Mouse (Mus musculus) lung, embryonic 15.5 days (tissue): ENCODE data around the gene Itga2. TPM values are rescaled to one million over a fixed set of nuclear protein-coding genes. Genes with fewer than 3 reads are reported as not detected.
A peak's percentile ranks its signal among the peaks of the same experiment; 100 is the strongest.

ENCODE experiments used
- ATAC-seq: fragments of 200-750 bp; cut with Nextera tagmentation; 2 replicates; pipeline ENCODE4 v1.8.0; 2017; ENCODE audit warnings: moderate number of reproducible peaks, borderline replicate concordance; ENCODE audit not compliant: low FRiP score, low TSS enrichment; ENCODE audit errors: extremely low read depth
- H3K27ac ChIP-seq: fragments of 300-500 bp; sonication (generic); 2 replicates; pipeline ENCODE4 v1.5.1; 2015; ENCODE audit warnings: moderate library complexity, mild to moderate bottlenecking, inconsistent platforms
- H3K27me3 ChIP-seq: fragments of 300-500 bp; sonication (generic); 2 replicates; pipeline ENCODE4 v1.6.1; 2015; ENCODE audit warnings: inconsistent platforms
- H3K36me3 ChIP-seq: fragments of 300-500 bp; sonication (generic); 2 replicates; pipeline ENCODE4 v1.6.1; 2015; ENCODE audit warnings: inconsistent platforms
- H3K4me1 ChIP-seq: fragments of 300-500 bp; sonication (generic); 2 replicates; pipeline ENCODE4 v1.6.1; 2015; ENCODE audit warnings: inconsistent platforms
- H3K4me2 ChIP-seq: fragments of 300-500 bp; sonication (generic); 2 replicates; pipeline ENCODE4 v1.6.1; 2015; ENCODE audit warnings: inconsistent platforms, mild to moderate bottlenecking, moderate library complexity
- H3K4me3 ChIP-seq: fragments of 300-500 bp; sonication (generic); 2 replicates; pipeline ENCODE4 v1.5.1; 2015; ENCODE audit warnings: mild to moderate bottlenecking, inconsistent platforms
- H3K9ac ChIP-seq: fragments of 300-500 bp; sonication (generic); 2 replicates; pipeline ENCODE4 v1.6.1; 2015; ENCODE audit warnings: inconsistent platforms
- H3K9me3 ChIP-seq: fragments of 300-500 bp; sonication (generic); 2 replicates; pipeline ENCODE4 v1.6.1; 2016; ENCODE audit warnings: inconsistent platforms
- WGBS: fragments of 180-500 bp; shearing (Covaris S2); methylation state at CpG from one replicate; pipeline ENCODE4 v1.1.7; 2015; 5-methylcytosine and 5-hydroxymethylcytosine counted together
- polyA plus RNA-seq: library from polyadenylated mRNA; unstranded; fragments of >200 nt; fragmentation: Nextera tagmentation; extraction: Ambion mirVana; gene quantifications from 2 replicates; pipeline ENCODE4 v1.2.1, GENCODE M21; 2015

Itga2 gene
- polyA plus RNA-seq, 1 experiment from 2014 or later, result 9.8 TPM

DNA sequence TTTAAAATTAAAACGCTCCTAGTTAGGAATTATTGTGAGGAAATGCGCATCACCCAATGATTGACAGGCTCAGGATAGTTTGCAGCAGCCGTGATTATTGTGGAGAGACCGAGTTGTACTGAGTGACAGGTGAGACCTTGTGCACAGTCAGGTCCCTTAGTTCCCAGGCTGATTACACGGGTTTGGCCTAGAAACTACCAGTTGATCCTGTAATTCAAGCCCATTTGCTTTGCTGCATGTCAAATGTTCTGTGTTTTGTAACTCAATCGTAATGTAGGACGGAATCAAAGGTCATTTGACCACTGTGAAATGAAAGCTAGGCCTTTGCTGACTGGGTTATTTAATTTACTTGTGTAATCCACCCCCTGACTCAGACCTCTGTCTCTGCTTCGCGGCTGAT is 113.4 kb downstream of the Itga2 start:
- Histone ChIP-seq H3K36me3 (0 out of 2 replicates have a peak, but pooled peaks cover 3% of the 10 kb centered on the region), H3K9ac (peak overlapping the region; percentile 57), H3K27ac (no peak overlapping the region), H3K9me3 (no peaks in the 10 kb centered on the region), H3K27me3 (no peaks in the 10 kb centered on the region), H3K4me1 (peaks cover 8% of the 10 kb centered on the region; the same call in 1 of the 2 replicates), H3K4me3 (peak overlapping the region; percentile 77), H3K4me2 (peak overlapping the region; percentile 66)
- WGBS, result 21% methylated on average over 9 of the region's 9 CpGs
- ATAC-seq, result peak; percentile 55; the same call in 1 of the 2 replicates

DNA sequence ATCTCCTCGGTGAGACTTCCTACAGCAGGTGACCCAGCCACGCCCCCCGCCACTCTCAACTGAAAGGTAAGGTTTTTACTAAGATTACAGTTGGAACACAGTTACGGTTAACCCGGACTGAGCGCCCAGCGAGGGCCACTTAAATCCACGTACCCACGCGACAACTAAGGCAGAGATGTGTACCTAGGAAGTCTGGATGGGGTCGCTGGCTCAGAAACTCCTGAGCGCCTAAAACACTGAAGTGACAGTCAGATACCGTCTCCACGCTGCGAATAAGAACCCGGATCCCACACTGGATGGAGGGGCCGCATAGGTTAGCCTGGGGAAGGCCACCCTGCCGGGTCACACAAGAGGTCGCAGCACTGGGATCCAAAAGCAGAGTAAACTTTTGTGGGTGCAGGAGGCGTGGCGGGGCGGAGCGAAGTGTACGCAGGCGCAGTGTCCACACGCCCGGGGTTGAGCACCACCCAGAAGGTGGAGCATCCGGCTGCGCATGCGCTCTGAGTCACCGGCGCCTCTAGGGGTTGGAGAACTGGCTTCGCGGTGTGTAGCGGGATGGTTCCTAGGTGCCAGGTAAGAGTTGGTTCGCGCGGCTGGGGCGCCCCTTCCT is 114.0 kb downstream of the Itga2 start, which contains the start of gene Mocs2:
Gene Mocs2 (plus strand): TSS at position 486 of the 610 bp plus-strand sequence.
- WGBS, result 1% methylated on average over 39 of the region's 39 CpGs

DNA sequence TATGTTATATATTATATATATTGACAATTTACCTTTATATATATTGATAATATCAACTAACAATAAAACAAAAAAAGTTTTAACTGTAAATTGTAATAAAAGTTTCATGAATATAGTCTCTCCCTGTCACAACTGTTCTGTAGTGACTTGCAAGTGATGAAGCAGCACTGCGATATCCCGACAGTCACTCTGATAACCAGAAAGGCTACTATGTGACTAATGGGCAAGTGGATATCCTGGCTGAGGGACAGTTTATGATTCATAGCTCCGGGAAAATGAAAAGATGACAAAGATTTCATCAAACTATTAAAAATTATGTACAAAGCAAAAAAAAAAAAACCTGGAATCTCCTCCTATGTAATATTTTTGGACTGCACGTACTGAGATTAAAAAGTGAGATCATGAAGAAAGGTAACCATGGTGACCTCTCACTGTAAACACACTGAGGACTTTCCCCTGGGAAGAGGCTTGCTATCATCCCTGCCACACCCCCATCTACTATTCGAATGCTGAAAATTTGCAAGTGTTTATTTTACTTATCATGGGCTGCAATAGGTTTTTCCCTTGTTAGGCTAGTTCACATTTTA is 122.2 kb downstream of the Itga2 start:
- H3K36me3 ChIP-seq, result no peaks in the 10 kb centered on the region
- no peak overlapping the region for H3K9ac ChIP-seq
- H3K4me1 ChIP-seq, result no peaks in the 10 kb centered on the region
- no peak overlapping the region for H3K4me3 ChIP-seq
- WGBS, result 41% methylated on average over 5 of the region's 5 CpGs
- H3K9me3 ChIP-seq, result no peaks in the 10 kb centered on the region
- H3K4me2 ChIP-seq, result no peak overlapping the region
- ATAC-seq, result no peak
- no peaks in the 10 kb centered on the region for H3K27me3 ChIP-seq
- no peak overlapping the region for H3K27ac ChIP-seq

More for the DNA sequence above, 114.0 kb downstream of the Itga2 start, which contains the start of gene Mocs2:
- H3K9me3 ChIP-seq, result no peaks in the 10 kb centered on the region
- ATAC-seq, result peak; percentile 99
- no peak within 1 kb of the TSS for H3K27ac ChIP-seq
- 0 out of 2 replicates have a peak, but pooled peaks cover under 1% of the 10 kb centered on the region for H3K36me3 ChIP-seq
- H3K4me3 ChIP-seq, result peak within 1 kb of the TSS; percentile 77
- peak within 1 kb of the TSS; percentile 66 for H3K4me2 ChIP-seq
- H3K27me3 ChIP-seq, result no peaks in the 10 kb centered on the region
- H3K9ac ChIP-seq, result peak within 1 kb of the TSS; percentile 57
- peaks cover 8% of the 10 kb centered on the region; the same call in 1 of the 2 replicates for H3K4me1 ChIP-seq

GRCm38 (mm10) chr13:114802971-114803370 is 128.9 kb downstream of the Itga2 start:
- ATAC-seq, result no peak
- no peaks in the 10 kb centered on the region for H3K36me3 ChIP-seq
- 66% methylated on average over 2 of the region's 2 CpGs for WGBS

GRCm38 (mm10) chr13:114801857-114802256 is 130.0 kb downstream of the Itga2 start:
- Histone ChIP-seq H3K27me3 (no peaks in the 10 kb centered on the region), H3K4me1 (no peaks in the 10 kb centered on the region), H3K27ac (no peak overlapping the region), H3K36me3 (no peaks in the 10 kb centered on the region), H3K4me3 (no peak overlapping the region), H3K9ac (no peak overlapping the region), H3K4me2 (no peak overlapping the region), H3K9me3 (no peaks in the 10 kb centered on the region)
- 83% methylated on average over 3 of the region's 3 CpGs for WGBS
- ATAC-seq, result no peak

More at GRCm38 (mm10) chr13:114802971-114803370, 128.9 kb downstream of the Itga2 start:
- Histone ChIP-seq H3K4me1 (no peaks in the 10 kb centered on the region), H3K27me3 (no peaks in the 10 kb centered on the region), H3K27ac (no peak overlapping the region), H3K9ac (no peak overlapping the region), H3K4me3 (no peak overlapping the region), H3K4me2 (no peak overlapping the region), H3K9me3 (no peaks in the 10 kb centered on the region)

DNA sequence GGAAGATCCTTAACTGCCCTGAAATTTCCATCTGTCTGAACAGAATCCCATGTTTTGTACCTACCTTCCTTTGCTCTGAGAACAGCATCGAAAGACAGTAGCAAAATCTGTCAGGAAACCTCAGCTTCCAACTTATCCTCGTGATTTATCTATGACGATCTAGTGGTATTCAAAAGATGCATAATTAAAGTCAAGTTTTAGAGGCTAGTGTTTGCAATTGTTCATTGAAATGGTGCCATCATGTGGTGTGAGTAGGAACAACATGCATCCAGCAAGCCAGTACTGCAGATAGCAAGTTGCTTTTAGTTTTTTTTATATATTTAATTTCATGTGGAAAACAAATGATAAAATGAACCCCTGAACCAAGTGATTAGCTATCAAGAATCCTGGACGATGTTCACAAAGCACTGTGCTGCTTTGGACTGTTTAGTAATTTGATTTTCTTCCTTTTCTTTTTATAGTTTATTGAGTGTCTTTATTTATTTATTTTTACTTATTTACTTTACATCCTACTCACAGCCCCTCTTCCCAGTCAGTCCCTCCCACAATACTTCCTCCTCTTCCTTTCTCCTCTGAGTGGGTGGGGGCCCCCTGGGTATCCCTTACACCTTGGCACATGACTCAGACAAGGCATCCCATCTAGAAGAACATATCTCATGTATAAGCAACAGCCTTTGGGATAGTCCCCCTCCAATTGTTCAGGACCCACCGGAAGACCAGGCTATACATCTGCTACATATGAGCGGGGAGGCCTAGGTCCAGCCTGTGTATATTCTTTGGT is 138.5 kb downstream of the Itga2 start:
- Histone ChIP-seq H3K9ac (no peak overlapping the region), H3K4me2 (no peak overlapping the region), H3K27me3 (no peaks in the 10 kb centered on the region), H3K9me3 (no peaks in the 10 kb centered on the region), H3K4me1 (no peaks in the 10 kb centered on the region), H3K36me3 (no peaks in the 10 kb centered on the region), H3K4me3 (no peak overlapping the region), H3K27ac (no peak overlapping the region)
- 36% methylated on average over 6 of the region's 6 CpGs for WGBS
- no peak for ATAC-seq

DNA sequence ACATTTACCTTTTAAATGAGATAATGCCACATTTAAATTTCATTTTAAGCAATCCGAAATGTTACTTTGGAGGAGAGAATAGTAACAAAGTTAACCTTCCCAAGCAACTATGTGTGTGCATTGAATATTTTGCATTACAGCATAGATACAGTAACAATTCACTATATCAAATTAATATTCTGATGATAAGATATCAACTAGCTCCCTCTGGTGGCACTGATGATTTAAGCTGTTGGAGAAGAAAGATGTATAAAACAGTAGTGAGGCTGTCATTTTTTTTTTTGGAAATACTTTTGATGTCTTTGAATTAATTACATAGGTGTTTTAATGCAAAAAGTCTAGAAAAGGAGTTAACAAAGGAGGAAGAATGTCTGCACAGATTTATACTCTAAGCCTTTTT is 140.4 kb downstream of the Itga2 start:
- no peaks in the 10 kb centered on the region for H3K36me3 ChIP-seq
- H3K4me1 ChIP-seq, result no peaks in the 10 kb centered on the region
- no peak overlapping the region for H3K27ac ChIP-seq
- no peak for ATAC-seq
- no peaks in the 10 kb centered on the region for H3K9me3 ChIP-seq
- H3K27me3 ChIP-seq, result no peaks in the 10 kb centered on the region
- no peak overlapping the region for H3K4me3 ChIP-seq
- no peak overlapping the region for H3K9ac ChIP-seq
- 81% methylated on average over 1 of the region's 1 CpGs for WGBS
- H3K4me2 ChIP-seq, result no peak overlapping the region

Other genes with a start within 250 kb of the Itga2 start
- 79.4 and 83.0 TPM in 2 replicates for gene Mocs2, start 113.9 kb downstream of the Itga2 start, polyA plus RNA-seq
- gene Pelo, start 158.1 kb upstream of the Itga2 start, polyA plus RNA-seq, result 5.4 and 6.4 TPM in 2 replicates
- gene Gm49395, start 169.8 kb upstream of the Itga2 start, polyA plus RNA-seq, result 6.8 and 7.6 TPM in 2 replicates
- gene Itga1, start 169.9 kb upstream of the Itga2 start, polyA plus RNA-seq, result 31.3 and 35.5 TPM in 2 replicates